Mouse (Mus musculus) heart, adult 2 months (tissue): ENCODE results near the gene Hoxd11. TPM values are rescaled to one million over a fixed set of nuclear protein-coding genes. Genes with fewer than 3 reads are reported as not detected.
A peak's percentile ranks its signal among the peaks of the same experiment; 100 is the strongest.

Source experiments
- DNase-seq, 2 experiments: peaks; one replicate each; pipeline ENCODE4 v3.0.0; 2021
- H3K27ac ChIP-seq: fragments of 200-600 bp; 2 replicates; pipeline ENCODE4 v1.8.1; 2022
- H3K27me3 ChIP-seq: fragments of 200-500 bp; 2 replicates; pipeline ENCODE4 v1.6.1; 2012; ENCODE audit warnings: mild to moderate bottlenecking, low read length, inconsistent platforms, mixed read lengths; ENCODE audit not compliant: control insufficient read depth, insufficient read depth
- H3K36me3 ChIP-seq: fragments of 200-500 bp; 2 replicates; pipeline ENCODE4 v1.6.1; 2012; ENCODE audit warnings: low read length, inconsistent platforms; ENCODE audit not compliant: control insufficient read depth, insufficient read depth
- H3K4me1 ChIP-seq: fragments of 200-500 bp; 2 replicates; pipeline ENCODE4 v1.6.1; 2011; ENCODE audit warnings: low read length; ENCODE audit not compliant: control insufficient read depth, insufficient read depth
- H3K4me3 ChIP-seq: fragments of 200-600 bp; 2 replicates; pipeline ENCODE4 v1.8.1; 2022
- H3K79me2 ChIP-seq: fragments of 200-500 bp; replicated peaks from 2 replicates; pipeline ENCODE4 v1.6.1; 2012; ENCODE audit warnings: mild to moderate bottlenecking, inconsistent platforms, low read length, moderate library complexity, mixed read lengths; ENCODE audit not compliant: control insufficient read depth, insufficient read depth
- H3K9ac ChIP-seq: fragments of 200-500 bp; 2 replicates; pipeline ENCODE4 v1.6.1; 2012; ENCODE audit warnings: low read depth, mild to moderate bottlenecking, control low read depth, inconsistent platforms, low read length, mixed read lengths
- CTCF ChIP-seq: fragments of 200-600 bp; IDR thresholded peaks from 2 replicates; pipeline ENCODE4 v1.8.1; 2022; ENCODE audit warnings: antibody characterized with exemption, mild to moderate bottlenecking, moderate library complexity
- EP300 ChIP-seq: fragments of 200-500 bp; IDR thresholded peaks from 2 replicates; pipeline ENCODE4 v1.6.1; 2011; ENCODE audit warnings: low read depth, low read length, control low read depth; ENCODE audit not compliant: insufficient read depth
- POLR2A ChIP-seq: fragments of 200-500 bp; IDR thresholded peaks from 2 replicates; pipeline ENCODE4 v1.6.1; 2011; ENCODE audit warnings: mild to moderate bottlenecking, low read depth, low read length, control low read depth; ENCODE audit not compliant: insufficient read depth
- WGBS: fragments of 180-500 bp; shearing (Covaris S2); methylation state at CpG from one replicate; pipeline ENCODE4 v1.1.7; 2018; 5-methylcytosine and 5-hydroxymethylcytosine counted together
- intact Hi-C: fragments of 180-260 bp; cut with DNase I; formaldehyde crosslinking; loops from one replicate; pipeline ENCODE4 v1.15.1; 2025
- polyA plus RNA-seq: library from polyadenylated mRNA; depleted of rRNA; stranded (reverse); fragments of >200 nt; gene quantifications from 2 replicates; pipeline ENCODE4 v1.2.3, GENCODE M21; 2012
- total RNA-seq, 2 experiments: library from RNA; stranded (reverse); gene quantifications; 2 replicates each; pipeline ENCODE4 v1.2.3; 2021

The Hoxd11 gene
- total and polyA plus RNA-seq, 3 experiments = not detected

GRCm38 (mm10) chr2:74687698-74688555 is 8.6 kb downstream of the Hoxd11 start:
- H3K4me3 ChIP-seq = no peak overlapping the region
- no peak for TF ChIP-seq EP300
- H3K4me1 ChIP-seq = no peaks in the 10 kb centered on the region
- peaks cover 37% of the 10 kb centered on the region for H3K27me3 ChIP-seq
- no peak overlapping the region for H3K27ac ChIP-seq
- intact Hi-C loops = no loop called here
- no peak for DNase-seq
- no peaks in the 10 kb centered on the region for H3K36me3 ChIP-seq
- no peaks in the 10 kb centered on the region for H3K79me2 ChIP-seq
- 5% methylated on average over 31 of the region's 31 CpGs for WGBS
- H3K9ac ChIP-seq = no peak overlapping the region

GRCm38 (mm10) chr2:74688795-74689573 is 9.6 kb downstream of the Hoxd11 start:
- intact Hi-C loops = no loop called here
- 11% methylated on average over 12 of the region's 12 CpGs for WGBS

GRCm38 (mm10) chr2:74689574-74690337 is 10.4 kb downstream of the Hoxd11 start:
- Histone ChIP-seq H3K27me3 (peaks cover 34% of the 10 kb centered on the region), H3K9ac (no peak overlapping the region), H3K79me2 (no peaks in the 10 kb centered on the region), H3K36me3 (no peaks in the 10 kb centered on the region), H3K27ac (no peak overlapping the region), H3K4me1 (no peaks in the 10 kb centered on the region), H3K4me3 (no peak overlapping the region)
- no peak for DNase-seq
- TF ChIP-seq POLR2A (no peak), CTCF (no peak), EP300 (no peak)
- 4% methylated on average over 24 of the region's 24 CpGs for WGBS
- intact Hi-C loops = loop anchor here (10.0 kb wide), 1 partner anchor 1415 kb away; the partner anchor contains the start of gene Sp9

More at GRCm38 (mm10) chr2:74688795-74689573, 9.6 kb downstream of the Hoxd11 start:
- Histone ChIP-seq H3K27me3 (peaks cover 34% of the 10 kb centered on the region), H3K4me1 (no peaks in the 10 kb centered on the region), H3K79me2 (no peaks in the 10 kb centered on the region), H3K27ac (no peak overlapping the region), H3K9ac (no peak overlapping the region), H3K4me3 (no peak overlapping the region), H3K36me3 (no peaks in the 10 kb centered on the region)
- DNase-seq = no peak
- TF ChIP-seq CTCF = no peak
- no peak for TF ChIP-seq POLR2A
- TF ChIP-seq EP300 = no peak

GRCm38 (mm10) chr2:74690338-74690716 is 11.0 kb downstream of the Hoxd11 start:
- DNase-seq = no peak
- Histone ChIP-seq H3K36me3 (no peaks in the 10 kb centered on the region), H3K4me1 (no peaks in the 10 kb centered on the region), H3K4me3 (no peak overlapping the region), H3K79me2 (no peaks in the 10 kb centered on the region), H3K27me3 (peaks cover 32% of the 10 kb centered on the region), H3K9ac (no peak overlapping the region), H3K27ac (no peak overlapping the region)
- intact Hi-C loops = loop anchor here (10.0 kb wide), 1 partner anchor 1416 kb away; the partner anchor contains the start of gene Sp9
- 12% methylated on average over 8 of the region's 8 CpGs for WGBS
- TF ChIP-seq CTCF (no peak), EP300 (no peak), POLR2A (no peak)

- intact Hi-C loops = loop anchor here (10.0 kb wide), 1 partner anchor 1416 kb away; the partner anchor contains the start of gene Sp9
- peak; percentile 45 to 53 for DNase-seq
Measured at GRCm38 (mm10) chr2:74691022-74691951, 11.9 kb downstream of the Hoxd11 start, which contains the start of gene Hoxd10. Gene Hoxd10, plus strand, starts transcription at chr2:74691924.

More at GRCm38 (mm10) chr2:74691022-74691951, 11.9 kb downstream of the Hoxd11 start, which contains the start of gene Hoxd10:
- Histone ChIP-seq H3K27ac (no peak within 1 kb of the TSS), H3K4me1 (no peaks in the 10 kb centered on the region), H3K27me3 (peaks cover 34% of the 10 kb centered on the region), H3K9ac (no peak within 1 kb of the TSS), H3K4me3 (no peak within 1 kb of the TSS), H3K36me3 (no peaks in the 10 kb centered on the region), H3K79me2 (no peaks in the 10 kb centered on the region)
- 4% methylated on average over 56 of the region's 56 CpGs for WGBS
- no peak for TF ChIP-seq POLR2A
- TF ChIP-seq CTCF = peak; percentile 60
